Mouse (Mus musculus) forebrain, embryonic 13.5 days (tissue): ENCODE results near the gene Stn1. TPM values are rescaled to one million over a fixed set of nuclear protein-coding genes. Genes with fewer than 3 reads are reported as not detected.
A peak's percentile ranks its signal among the peaks of the same experiment; 100 is the strongest.

Experiments used
- ATAC-seq: fragments of 200-750 bp; cut with Nextera tagmentation; 2 replicates; pipeline ENCODE4 v1.8.0; 2017
- H3K27ac ChIP-seq: fragments of 300-500 bp; sonication (generic); 2 replicates; pipeline ENCODE4 v1.5.1; 2015; ENCODE audit warnings: inconsistent platforms, mild to moderate bottlenecking, moderate library complexity
- H3K27me3 ChIP-seq: fragments of 300-500 bp; sonication (generic); 2 replicates; pipeline ENCODE4 v1.6.1; 2015; ENCODE audit warnings: mild to moderate bottlenecking, inconsistent platforms
- H3K36me3 ChIP-seq: fragments of 300-500 bp; sonication (generic); 2 replicates; pipeline ENCODE4 v1.6.1; 2015; ENCODE audit warnings: mild to moderate bottlenecking, inconsistent platforms; ENCODE audit not compliant: poor library complexity, severe bottlenecking
- H3K4me1 ChIP-seq: fragments of 300-500 bp; sonication (generic); 2 replicates; pipeline ENCODE4 v1.6.1; 2015; ENCODE audit warnings: inconsistent platforms
- H3K4me2 ChIP-seq: fragments of 300-500 bp; sonication (generic); 2 replicates; pipeline ENCODE4 v1.6.1; 2015; ENCODE audit warnings: inconsistent platforms, mild to moderate bottlenecking, moderate library complexity
- H3K4me3 ChIP-seq: fragments of 300-500 bp; sonication (generic); 2 replicates; pipeline ENCODE4 v1.5.1; 2015; ENCODE audit warnings: mild to moderate bottlenecking, inconsistent platforms
- H3K9ac ChIP-seq: fragments of 300-500 bp; sonication (generic); 2 replicates; pipeline ENCODE4 v1.6.1; 2015; ENCODE audit warnings: mild to moderate bottlenecking, inconsistent platforms
- H3K9me3 ChIP-seq: fragments of 300-500 bp; sonication (generic); replicated peaks from 2 replicates; pipeline ENCODE4 v1.6.1; 2016; ENCODE audit warnings: inconsistent platforms
- WGBS: fragments of 180-500 bp; shearing (Covaris S2); methylation state at CpG from one replicate; pipeline ENCODE4 v1.1.7; 2015; 5-methylcytosine and 5-hydroxymethylcytosine counted together
- polyA plus RNA-seq: library from polyadenylated mRNA; unstranded; fragments of >200 nt; fragmentation: Nextera tagmentation; extraction: Ambion mirVana; gene quantifications from 2 replicates; pipeline ENCODE4 v1.2.1, GENCODE M21; 2015

Gene Stn1
- polyA plus RNA-seq, 1 experiment from 2014 or later: 39.0 TPM

GRCm38 (mm10) chr19:47516879-47517278, 20.4 kb downstream of the Stn1 start:
- Histone ChIP-seq H3K27ac (no peak overlapping the region), H3K4me3 (no peak overlapping the region), H3K4me1 (0 out of 2 replicates have a peak, but pooled peaks cover 9% of the 10 kb centered on the region), H3K4me2 (no peak overlapping the region), H3K27me3 (no peaks in the 10 kb centered on the region), H3K9me3 (no peaks in the 10 kb centered on the region), H3K36me3 (peaks cover 33% of the 10 kb centered on the region), H3K9ac (no peak overlapping the region)
- 92% methylated on average over 12 of the region's 12 CpGs for WGBS
- ATAC-seq: no peak

GRCm38 (mm10) chr19:47515091-47515490, 22.2 kb downstream of the Stn1 start:
- H3K4me3 ChIP-seq: no peak overlapping the region
- no peak overlapping the region for H3K4me2 ChIP-seq
- peaks cover 30% of the 10 kb centered on the region for H3K36me3 ChIP-seq
- no peaks in the 10 kb centered on the region for H3K9me3 ChIP-seq
- H3K9ac ChIP-seq: no peak overlapping the region
- H3K27ac ChIP-seq: no peak overlapping the region
- ATAC-seq: no peak
- no peaks in the 10 kb centered on the region for H3K27me3 ChIP-seq
- 87% methylated on average over 5 of the region's 5 CpGs for WGBS
- H3K4me1 ChIP-seq: peaks cover 19% of the 10 kb centered on the region

GRCm38 (mm10) chr19:47513618-47513897, 23.7 kb downstream of the Stn1 start:
- 84% methylated on average over 4 of the region's 4 CpGs for WGBS
- Histone ChIP-seq H3K4me2 (no peak overlapping the region), H3K27me3 (no peaks in the 10 kb centered on the region), H3K9ac (no peak overlapping the region), H3K4me1 (peaks cover 17% of the 10 kb centered on the region), H3K9me3 (no peaks in the 10 kb centered on the region), H3K4me3 (no peak overlapping the region), H3K36me3 (peaks cover 40% of the 10 kb centered on the region), H3K27ac (no peak overlapping the region)
- no peak for ATAC-seq

- H3K27ac ChIP-seq: no peak overlapping the region
- H3K4me3 ChIP-seq: no peak overlapping the region
- no peak overlapping the region for H3K4me2 ChIP-seq
- H3K4me1 ChIP-seq: peaks cover 11% of the 10 kb centered on the region
- ATAC-seq: no peak
- H3K9ac ChIP-seq: no peak overlapping the region
- peaks cover 40% of the 10 kb centered on the region for H3K36me3 ChIP-seq
- WGBS: 91% methylated on average over 21 of the region's 21 CpGs
- H3K9me3 ChIP-seq: no peaks in the 10 kb centered on the region
- H3K27me3 ChIP-seq: no peaks in the 10 kb centered on the region
Measured at GRCm38 (mm10) chr19:47512794-47513617, 24.3 kb downstream of the Stn1 start.

GRCm38 (mm10) chr19:47511958-47512357, 25.3 kb downstream of the Stn1 start:
- no peak overlapping the region for H3K4me3 ChIP-seq
- no peak for ATAC-seq
- H3K27me3 ChIP-seq: no peaks in the 10 kb centered on the region
- WGBS: 79% methylated on average over 6 of the region's 6 CpGs
- H3K4me2 ChIP-seq: no peak overlapping the region
- H3K36me3 ChIP-seq: peaks cover 40% of the 10 kb centered on the region
- H3K27ac ChIP-seq: peak overlapping the region; percentile 25; the same call in 1 of the 2 replicates
- no peak overlapping the region for H3K9ac ChIP-seq
- peaks cover 15% of the 10 kb centered on the region for H3K4me1 ChIP-seq
- H3K9me3 ChIP-seq: no peaks in the 10 kb centered on the region

GRCm38 (mm10) chr19:47511294-47511675, 26.0 kb downstream of the Stn1 start:
- no peak overlapping the region for H3K4me2 ChIP-seq
- WGBS: 64% methylated on average over 7 of the region's 7 CpGs
- H3K9ac ChIP-seq: peak overlapping the region; percentile 35; the same call in 1 of the 2 replicates
- H3K27ac ChIP-seq: peak overlapping the region; percentile 25
- peaks cover 15% of the 10 kb centered on the region for H3K4me1 ChIP-seq
- H3K27me3 ChIP-seq: no peaks in the 10 kb centered on the region
- H3K36me3 ChIP-seq: peaks cover 38% of the 10 kb centered on the region
- no peaks in the 10 kb centered on the region for H3K9me3 ChIP-seq
- no peak overlapping the region for H3K4me3 ChIP-seq
- no peak for ATAC-seq

- ATAC-seq: no peak
- H3K27ac ChIP-seq: peak overlapping the region; percentile 25; the same call in 1 of the 2 replicates
- WGBS: 27% methylated on average over 25 of the region's 25 CpGs
- H3K36me3 ChIP-seq: peaks cover 32% of the 10 kb centered on the region
- peaks cover 15% of the 10 kb centered on the region for H3K4me1 ChIP-seq
- peak overlapping the region; percentile 4 for H3K4me2 ChIP-seq
- H3K4me3 ChIP-seq: no peak overlapping the region
- H3K9ac ChIP-seq: peak overlapping the region; percentile 35; the same call in 1 of the 2 replicates
- H3K27me3 ChIP-seq: no peaks in the 10 kb centered on the region
- H3K9me3 ChIP-seq: no peaks in the 10 kb centered on the region
Measured at GRCm38 (mm10) chr19:47510473-47511293, 26.6 kb downstream of the Stn1 start.

- WGBS: 89% methylated on average over 7 of the region's 7 CpGs
- H3K27ac ChIP-seq: peak overlapping the region; percentile 25; the same call in 1 of the 2 replicates
- H3K36me3 ChIP-seq: peaks cover 26% of the 10 kb centered on the region
- H3K4me1 ChIP-seq: peaks cover 15% of the 10 kb centered on the region
- H3K4me3 ChIP-seq: no peak overlapping the region
- no peaks in the 10 kb centered on the region for H3K9me3 ChIP-seq
- no peaks in the 10 kb centered on the region for H3K27me3 ChIP-seq
- no peak for ATAC-seq
- H3K4me2 ChIP-seq: no peak overlapping the region
- H3K9ac ChIP-seq: no peak overlapping the region
Measured at GRCm38 (mm10) chr19:47510135-47510472, 27.2 kb downstream of the Stn1 start.

- H3K27ac ChIP-seq: no peak overlapping the region
Measured at GRCm38 (mm10) chr19:47508771-47509281, 28.5 kb downstream of the Stn1 start.

GRCm38 (mm10) chr19:47508191-47508590, 29.1 kb downstream of the Stn1 start:
- Histone ChIP-seq H3K27me3 (no peaks in the 10 kb centered on the region), H3K4me2 (no peak overlapping the region), H3K36me3 (peaks cover 14% of the 10 kb centered on the region; the same call in 1 of the 2 replicates), H3K9me3 (no peaks in the 10 kb centered on the region), H3K27ac (no peak overlapping the region), H3K9ac (0 out of 2 replicates have a peak overlapping the region, but pooled peaks have one; percentile 8), H3K4me1 (peaks cover 15% of the 10 kb centered on the region), H3K4me3 (no peak overlapping the region)
- ATAC-seq: no peak
- WGBS: 88% methylated on average over 3 of the region's 3 CpGs

More at GRCm38 (mm10) chr19:47508771-47509281, 28.5 kb downstream of the Stn1 start:
- Histone ChIP-seq H3K36me3 (peaks cover 19% of the 10 kb centered on the region; the same call in 1 of the 2 replicates), H3K27me3 (no peaks in the 10 kb centered on the region), H3K4me3 (no peak overlapping the region), H3K4me1 (peaks cover 15% of the 10 kb centered on the region), H3K9me3 (no peaks in the 10 kb centered on the region), H3K4me2 (no peak overlapping the region), H3K9ac (no peak overlapping the region)
- no peak for ATAC-seq
- WGBS: 84% methylated on average over 5 of the region's 5 CpGs

- H3K4me2 ChIP-seq: no peak overlapping the region
- H3K9ac ChIP-seq: 0 out of 2 replicates have a peak overlapping the region, but pooled peaks have one; percentile 8
- peaks cover 15% of the 10 kb centered on the region for H3K4me1 ChIP-seq
- H3K9me3 ChIP-seq: no peaks in the 10 kb centered on the region
- peak; percentile 52 for ATAC-seq
- 54% methylated on average over 27 of the region's 27 CpGs for WGBS
- no peak overlapping the region for H3K4me3 ChIP-seq
- H3K36me3 ChIP-seq: peaks cover 10% of the 10 kb centered on the region; the same call in 1 of the 2 replicates
- no peak overlapping the region for H3K27ac ChIP-seq
- H3K27me3 ChIP-seq: no peaks in the 10 kb centered on the region
Measured at GRCm38 (mm10) chr19:47507128-47508121, 29.9 kb downstream of the Stn1 start.
